Comparison of ENCODE assay signal across 13 mouse cellular contexts in the genomic region with DNA sequence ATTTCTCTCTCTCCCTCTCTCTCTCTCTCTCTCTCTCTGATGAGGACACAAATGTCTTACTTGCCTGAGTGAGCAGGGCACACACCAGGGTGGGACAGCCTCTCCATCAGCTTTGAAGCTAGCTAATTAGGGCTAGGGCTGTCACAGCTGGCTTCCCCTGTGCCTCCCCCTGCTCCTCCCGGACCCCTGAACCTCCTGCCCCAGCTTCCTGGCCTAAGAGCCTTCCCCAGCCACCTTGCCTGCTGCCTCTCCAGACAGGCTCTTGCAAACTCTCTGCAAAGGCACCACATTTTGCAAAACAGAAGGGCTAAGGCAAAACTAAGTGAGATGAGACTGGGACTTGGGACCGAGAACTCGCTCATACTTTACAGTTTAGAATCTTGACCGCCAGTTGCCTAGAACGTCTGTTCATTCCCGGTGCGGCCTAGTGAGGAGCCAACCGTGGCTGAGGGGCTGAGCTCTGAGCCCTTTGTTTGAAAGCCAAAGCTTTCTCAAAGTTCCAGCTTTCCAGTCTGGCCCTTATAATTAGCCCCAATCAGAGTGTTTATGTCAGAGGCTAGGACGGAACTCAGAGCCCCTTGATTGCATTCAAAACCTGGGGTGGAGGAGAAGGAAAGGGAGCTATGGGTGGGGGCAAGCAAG. TPM values are rescaled to one million over a fixed set of nuclear protein-coding genes. Genes with fewer than 3 reads are reported as not detected.
DNase-seq lines count a peak whose midpoint lies in the region; ATAC-seq and TF ChIP-seq lines count a peak whose summit lies in the region.
"Had no signal": no experiment of that assay in that cellular context is flagged by ENCODE, and none has a peak within 500 bp of the region (broad histone marks: within the 10 kb centered on the region; RNA-seq: fewer than 3 reads in every experiment).

No protein-coding gene starts in this region.

- 29% methylated on average over 9 of the region's 9 CpGs for WGBS in heart, embryonic 12.5 days
- 21% methylated on average over 9 of the region's 9 CpGs for WGBS in lung, embryonic 14.5 days
- 6% methylated on average over 9 of the region's 9 CpGs for WGBS in forebrain, embryonic 16.5 days
- 11% methylated on average over 9 of the region's 9 CpGs for WGBS in neural tube, embryonic 13.5 days

- H3K9ac ChIP-seq in heart, embryonic 12.5 days, result peak overlapping the region; percentile 35; the same call in 1 of the 2 replicates
- no peak overlapping the region for H3K9ac ChIP-seq in lung, embryonic 14.5 days
- no peak overlapping the region for H3K9ac ChIP-seq in forebrain, embryonic 16.5 days (replicated peaks; ENCODE audit: low read depth, low read length)
- H3K9ac ChIP-seq in neural tube, embryonic 13.5 days, result peak overlapping the region; percentile 0; the same call in 1 of the 2 replicates

- no peak for DNase-seq in heart, adult 9 months (ENCODE audit: low spot score in 2 of 2)
- peak; percentile 61 for DNase-seq in lung, embryonic 14.5 days
- DNase-seq in lung, postnatal 14 days, result no peak
- no peak for DNase-seq in left cerebral cortex, adult 2 months (ENCODE audit: extremely low spot score in 1 of 2, low spot score in 2 of 2)
- DNase-seq in cerebellum, adult 11-12 months, result no peak
- DNase-seq: B cell, adult 2 months; thymus, adult 18-20 months had no signal

- no peak for ATAC-seq in heart, embryonic 12.5 days (ENCODE audit: insufficient number of reproducible peaks, low FRiP score)
- ATAC-seq in lung, embryonic 14.5 days (ENCODE audit: insufficient read depth), result no peak
- ATAC-seq in forebrain, embryonic 16.5 days, result no peak
- ATAC-seq in neural tube, embryonic 13.5 days (ENCODE audit: low read depth), result no peak

- H3K27me3 ChIP-seq in heart, embryonic 12.5 days (replicated peaks), result no peaks in the 10 kb centered on the region
- H3K27me3 ChIP-seq in lung, embryonic 14.5 days (ENCODE audit: insufficient read depth, low read length), result no peaks in the 10 kb centered on the region
- no peaks in the 10 kb centered on the region for H3K27me3 ChIP-seq in forebrain, embryonic 16.5 days (replicated peaks; ENCODE audit: control insufficient read depth, insufficient read depth, low read length)
- H3K27me3 ChIP-seq in neural tube, embryonic 13.5 days, result no peaks in the 10 kb centered on the region; the same call in 1 of the 2 replicates

- peak overlapping the region; percentile 12; the same call in 1 of the 2 replicates for H3K4me2 ChIP-seq in heart, embryonic 12.5 days
- H3K4me2 ChIP-seq in lung, embryonic 14.5 days, result no peak overlapping the region; the same call in 1 of the 2 replicates
- H3K4me2 ChIP-seq in forebrain, embryonic 16.5 days (ENCODE audit: low read length), result no peak overlapping the region
- no peak overlapping the region for H3K4me2 ChIP-seq in neural tube, embryonic 13.5 days

- 0 out of 2 replicates have a peak, but pooled peaks cover 4% of the 10 kb centered on the region for H3K36me3 ChIP-seq in heart, embryonic 12.5 days
- H3K36me3 ChIP-seq in lung, embryonic 14.5 days (ENCODE audit: insufficient read depth), result peaks cover 4% of the 10 kb centered on the region
- H3K36me3 ChIP-seq in forebrain, embryonic 16.5 days (ENCODE audit: control insufficient read depth, insufficient read depth), result no peaks in the 10 kb centered on the region
- H3K36me3 ChIP-seq in neural tube, embryonic 13.5 days, result no peaks in the 10 kb centered on the region

- H3K4me1 ChIP-seq in heart, embryonic 12.5 days (replicated peaks), result peaks cover 41% of the 10 kb centered on the region
- peaks cover 20% of the 10 kb centered on the region for H3K4me1 ChIP-seq in lung, embryonic 14.5 days (ENCODE audit: insufficient read depth)
- H3K4me1 ChIP-seq in forebrain, embryonic 16.5 days (replicated peaks; ENCODE audit: control insufficient read depth, insufficient read depth, low read length), result peaks cover 34% of the 10 kb centered on the region
- H3K4me1 ChIP-seq in neural tube, embryonic 13.5 days (replicated peaks), result peaks cover 57% of the 10 kb centered on the region

- H3K4me3 ChIP-seq in heart, embryonic 12.5 days, result no peak overlapping the region
- no peak overlapping the region for H3K4me3 ChIP-seq in lung, embryonic 14.5 days (ENCODE audit: low read depth, low read length)
- no peak overlapping the region for H3K4me3 ChIP-seq in forebrain, embryonic 16.5 days (replicated peaks; ENCODE audit: low read length)
- H3K4me3 ChIP-seq in neural tube, embryonic 13.5 days, result no peak overlapping the region
- H3K4me3 ChIP-seq in left cerebral cortex, adult 2 months, result no peak overlapping the region

- no peaks in the 10 kb centered on the region for H3K9me3 ChIP-seq in heart, embryonic 12.5 days (replicated peaks)
- no peaks in the 10 kb centered on the region for H3K9me3 ChIP-seq in lung, embryonic 14.5 days (ENCODE audit: low read depth, low read length)
- H3K9me3 ChIP-seq in forebrain, embryonic 16.5 days (ENCODE audit: control insufficient read depth, low read length), result no peaks in the 10 kb centered on the region
- H3K9me3 ChIP-seq in neural tube, embryonic 13.5 days, result no peaks in the 10 kb centered on the region

- intact Hi-C loops in left cerebral cortex, adult 2 months (cut with DNase I), result no loop called here

- H3K27ac ChIP-seq in heart, embryonic 12.5 days (ENCODE audit: poor library complexity, severe bottlenecking), result peak overlapping the region; percentile 67
- H3K27ac ChIP-seq in lung, embryonic 14.5 days (ENCODE audit: low read depth), result peak overlapping the region; percentile 70
- H3K27ac ChIP-seq in forebrain, embryonic 16.5 days (ENCODE audit: low read length), result peak overlapping the region; percentile 21
- 0 out of 2 replicates have a peak overlapping the region, but pooled peaks have one; percentile 19 for H3K27ac ChIP-seq in neural tube, embryonic 13.5 days (replicated peaks)
- H3K27ac ChIP-seq in left cerebral cortex, adult 2 months, result no peak overlapping the region

- no peak for TF ChIP-seq CTCF in lung, embryonic 14.5 days (IDR thresholded peaks at IDR 0.05; ENCODE audit: low read depth)
- no peak for TF ChIP-seq CTCF in left cerebral cortex, adult 2 months (IDR thresholded peaks at IDR 0.05)

RNA-seq across cellular contexts. Expression of gene Fzd2, which starts 6.6 kb away (rescaled TPM):
- polyA plus RNA-seq in heart, embryonic 12.5 days (2016; fragmentation: Nextera tagmentation; extraction: Ambion mirVana), result 32.0 and 33.8 TPM in 2 replicates
- 40.0 and 42.9 TPM in 2 replicates for polyA plus RNA-seq in lung, embryonic 14.5 days (2014; fragmentation: Nextera tagmentation; extraction: Ambion mirVana)
- polyA plus RNA-seq in forebrain, embryonic 16.5 days (2015; fragmentation: Nextera tagmentation; extraction: Ambion mirVana), result 12.0 and 13.5 TPM in 2 replicates
- 14.8 and 21.1 TPM in 2 replicates for polyA plus RNA-seq in neural tube, embryonic 13.5 days (2015; fragmentation: Nextera tagmentation; extraction: Ambion mirVana)
- 10 to 100 TPM; 10.9 to 11.7 TPM for total RNA-seq in left cerebral cortex, adult 2 months (2021)
- total RNA-seq: hematopoietic stem cell, adult 5-6 weeks; megakaryocyte, adult 5-6 weeks had no signal

RNA-seq across cellular contexts. Expression of gene Gm11627, which starts 31.5 kb away (rescaled TPM):
- polyA plus RNA-seq in heart, embryonic 12.5 days (2016; fragmentation: Nextera tagmentation; extraction: Ambion mirVana), result 10.9 and 11.6 TPM in 2 replicates
- polyA plus RNA-seq in lung, embryonic 14.5 days (2014; fragmentation: Nextera tagmentation; extraction: Ambion mirVana), result 14.3 and 15.3 TPM in 2 replicates
- polyA plus RNA-seq in forebrain, embryonic 16.5 days (2015; fragmentation: Nextera tagmentation; extraction: Ambion mirVana), result 6.4 and 8.3 TPM in 2 replicates
- 7.5 and 8.7 TPM in 2 replicates for polyA plus RNA-seq in neural tube, embryonic 13.5 days (2015; fragmentation: Nextera tagmentation; extraction: Ambion mirVana)
- 1 to 10 TPM; 4.8 to 5.0 TPM for total RNA-seq in left cerebral cortex, adult 2 months (2021)
- total RNA-seq: hematopoietic stem cell, adult 5-6 weeks; megakaryocyte, adult 5-6 weeks had no signal

RNA-seq across cellular contexts. Expression of gene Meioc, which starts 52.7 kb away (rescaled TPM):
- 1.6 and 2.0 TPM in 2 replicates for polyA plus RNA-seq in heart, embryonic 12.5 days (2016; fragmentation: Nextera tagmentation; extraction: Ambion mirVana)
- 0.22 and 0.64 TPM in 2 replicates for polyA plus RNA-seq in lung, embryonic 14.5 days (2014; fragmentation: Nextera tagmentation; extraction: Ambion mirVana)
- polyA plus RNA-seq in forebrain, embryonic 16.5 days (2015; fragmentation: Nextera tagmentation; extraction: Ambion mirVana), result 0.09 TPM in 1 of 2 replicates, not detected in the other
- 0.15 and 0.25 TPM in 2 replicates for polyA plus RNA-seq in neural tube, embryonic 13.5 days (2015; fragmentation: Nextera tagmentation; extraction: Ambion mirVana)
- total RNA-seq in left cerebral cortex, adult 2 months (2021), result not detected
- total RNA-seq: hematopoietic stem cell, adult 5-6 weeks; left cerebral cortex, postnatal 10 days; megakaryocyte, adult 5-6 weeks had no signal

RNA-seq across cellular contexts. Expression of gene Gpatch8, which starts 54.6 kb away (rescaled TPM):
- 38.9 and 42.7 TPM in 2 replicates for polyA plus RNA-seq in heart, embryonic 12.5 days (2016; fragmentation: Nextera tagmentation; extraction: Ambion mirVana)
- polyA plus RNA-seq in lung, embryonic 14.5 days (2014; fragmentation: Nextera tagmentation; extraction: Ambion mirVana), result 47.0 and 49.4 TPM in 2 replicates
- 66.6 and 88.1 TPM in 2 replicates for polyA plus RNA-seq in forebrain, embryonic 16.5 days (2015; fragmentation: Nextera tagmentation; extraction: Ambion mirVana)
- 77.5 and 83.8 TPM in 2 replicates for polyA plus RNA-seq in neural tube, embryonic 13.5 days (2015; fragmentation: Nextera tagmentation; extraction: Ambion mirVana)
- 10 to 100 TPM; 57.1 to 60.5 TPM for total RNA-seq in left cerebral cortex, adult 2 months (2021)

Comparison
In these comparisons a context has a peak if more than half of its experiments do, and no peak if none do; other contexts are left out.
1. H3K9ac ChIP-seq: peak in heart, embryonic 12.5 days (single experiment) and neural tube, embryonic 13.5 days (single experiment); none in lung, embryonic 14.5 days (single experiment) and forebrain, embryonic 16.5 days (single experiment).